Mouse (Mus musculus) erythroid progenitor cell, adult 5-6 weeks (primary cell): ENCODE measurements around the gene Pard6b. TPM values are rescaled to one million over a fixed set of nuclear protein-coding genes. Genes with fewer than 3 reads are reported as not detected.

Experiments
- ATAC-seq: replicated peaks from 2 replicates; pipeline ENCODE4 v1.8.0; 2016; ENCODE audit warnings: moderate number of reproducible peaks, mild to moderate bottlenecking, moderate TSS enrichment, inconsistent platforms; ENCODE audit not compliant: poor library complexity, low FRiP score, severe bottlenecking
- total RNA-seq, 2 experiments: library from RNA; stranded (forward) in 1 of 2; stranded (reverse) in 1 of 2; fragments of 150-400 nt in 1 of 2; fragments of 186-747, 209-891 nt in 1 of 2; gene quantifications; 2 replicates each; pipeline versions ENCODE4 v1.2.3 to v1.2.4; 2015 to 2017; ENCODE audit warnings: low replicate concordance in 2 of 2

The Pard6b gene
- total RNA-seq, 2 experiments from 2014 or later = not detected

DNA sequence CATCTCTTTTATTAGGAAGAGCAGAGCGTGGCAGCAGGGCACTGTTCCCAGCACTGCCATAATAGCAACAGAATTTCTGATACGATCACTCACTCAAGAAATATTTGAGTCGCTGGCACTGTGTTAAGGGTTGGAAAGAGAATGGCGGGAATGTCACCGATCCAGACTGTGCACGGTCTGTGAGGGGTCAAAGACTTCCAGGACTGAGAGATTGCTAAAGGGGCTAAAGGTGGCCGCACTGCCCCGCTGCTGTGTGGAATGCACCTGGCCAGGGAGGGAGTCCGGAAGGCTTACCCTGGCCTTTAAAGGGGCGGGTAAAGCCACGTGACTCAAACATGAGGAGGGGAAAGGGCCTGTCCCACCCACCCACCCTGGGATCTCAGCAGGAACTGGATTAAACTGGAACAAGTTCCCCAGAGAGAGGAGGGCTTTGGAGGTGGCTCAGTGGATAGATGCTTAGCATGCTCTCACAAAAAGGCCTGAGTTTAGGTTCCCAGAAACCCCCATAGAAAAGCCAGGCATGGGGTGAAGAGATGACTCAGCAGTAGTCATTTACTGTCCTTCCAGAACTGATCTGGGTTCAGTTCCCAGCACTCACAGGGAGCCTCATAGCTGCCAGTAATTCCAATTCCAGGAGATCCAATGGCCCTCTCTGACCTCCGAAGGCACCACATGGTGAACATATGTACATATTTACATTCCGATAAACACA lies 22.2 kb upstream of the Pard6b start:
- ATAC-seq = no peak

GRCm38 (mm10) chr2:168059200-168059790 lies 21.5 kb upstream of the Pard6b start:
- no peak for ATAC-seq

- ATAC-seq = no peak
Measured at GRCm38 (mm10) chr2:168063712-168064111, 17.1 kb upstream of the Pard6b start.

DNA sequence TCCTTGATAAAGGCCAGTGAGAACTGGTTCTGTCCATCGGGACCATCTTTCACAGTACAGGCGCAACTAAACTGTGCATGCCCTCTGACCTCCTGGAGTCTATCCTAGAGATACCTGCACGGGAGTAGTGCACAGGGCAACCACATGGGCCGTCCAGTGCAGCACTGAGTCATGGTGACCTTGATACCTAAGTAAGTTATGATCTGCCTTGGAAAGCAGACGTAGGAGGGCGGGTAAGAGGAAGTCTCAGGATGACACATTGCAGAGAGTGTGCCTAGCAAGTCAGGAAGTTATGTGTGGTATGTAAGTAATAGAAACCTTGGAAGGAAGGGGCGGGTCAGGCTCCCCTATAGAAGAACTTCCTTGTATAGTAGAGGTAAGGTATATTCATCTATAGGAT lies 15.3 kb upstream of the Pard6b start:
- no peak for ATAC-seq

GRCm38 (mm10) chr2:168066783-168067182 lies 14.0 kb upstream of the Pard6b start:
- no peak for ATAC-seq

DNA sequence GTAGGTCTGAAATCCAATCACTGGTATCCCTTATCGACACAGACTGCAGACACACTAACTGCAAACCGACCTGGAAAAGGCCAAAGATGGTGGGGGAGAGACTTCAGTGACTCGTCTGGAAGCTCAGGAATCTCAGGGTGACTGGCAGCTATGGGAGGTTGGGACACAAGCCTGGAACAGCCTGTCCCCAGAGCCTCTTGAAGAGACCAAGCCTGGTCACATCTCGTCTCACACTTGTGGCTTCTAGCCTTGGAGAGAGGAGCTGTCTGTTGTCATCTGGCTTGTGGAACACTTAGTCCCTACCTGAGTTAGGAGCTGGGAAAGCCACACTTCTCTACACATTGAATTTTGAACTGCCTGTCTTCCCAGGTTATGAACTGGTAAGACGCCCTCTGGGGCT lies 10.4 kb upstream of the Pard6b start:
- no peak for ATAC-seq

DNA sequence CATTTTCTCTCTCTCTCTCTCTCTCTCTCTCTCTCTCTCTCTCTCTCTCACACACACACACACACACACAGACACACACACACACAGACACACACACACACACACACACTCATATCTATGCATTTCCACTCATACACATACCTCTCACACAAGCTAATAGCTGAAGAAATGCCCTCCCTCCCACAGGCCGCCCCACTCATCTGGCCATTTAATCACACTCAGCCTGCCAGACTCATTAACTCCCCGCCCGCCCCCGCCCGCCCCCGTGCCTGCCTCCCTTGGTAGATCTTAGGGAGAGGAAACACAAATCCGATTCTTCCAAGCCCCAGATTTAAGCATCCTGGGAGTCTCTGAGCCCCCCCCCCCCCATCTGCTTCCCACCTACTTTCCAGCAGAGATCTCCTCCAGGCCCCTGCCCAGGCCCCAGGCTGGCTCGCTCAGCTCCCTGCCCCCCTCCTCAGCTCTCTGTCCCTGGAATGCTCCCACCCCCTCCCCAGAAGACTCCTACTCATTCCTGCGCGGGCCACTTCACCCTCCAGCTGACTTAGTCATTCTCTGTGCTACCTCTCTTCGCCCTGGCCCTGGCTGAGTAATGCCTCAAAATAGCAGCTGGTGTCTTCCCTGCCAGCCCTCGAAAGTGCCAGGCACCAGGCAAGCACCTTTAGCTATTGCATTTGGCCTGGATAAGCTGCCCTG lies 8.2 kb upstream of the Pard6b start:
- ATAC-seq = no peak

DNA sequence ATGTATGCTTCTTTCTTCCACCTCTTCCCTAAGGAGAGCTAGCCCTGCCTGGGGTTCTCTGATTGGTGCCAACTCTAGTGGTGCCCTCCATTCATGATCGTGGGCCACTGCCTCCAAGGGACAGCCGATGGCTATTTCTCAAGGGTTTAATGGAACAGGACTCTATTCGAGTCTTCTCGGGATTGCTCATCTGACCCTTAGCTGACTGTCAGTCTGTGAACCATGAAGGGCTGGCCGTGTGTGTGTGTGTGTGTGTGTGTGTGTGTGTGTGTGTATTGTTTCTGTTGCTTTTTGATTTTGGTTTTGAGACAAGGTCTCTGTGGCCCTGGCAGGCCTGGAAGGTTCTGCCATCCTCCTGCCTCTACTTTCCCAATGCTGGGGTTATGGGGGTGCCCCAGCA lies 7.1 kb upstream of the Pard6b start:
- ATAC-seq = no peak

GRCm38 (mm10) chr2:168074457-168074856 lies 6.3 kb upstream of the Pard6b start:
- no peak for ATAC-seq

DNA sequence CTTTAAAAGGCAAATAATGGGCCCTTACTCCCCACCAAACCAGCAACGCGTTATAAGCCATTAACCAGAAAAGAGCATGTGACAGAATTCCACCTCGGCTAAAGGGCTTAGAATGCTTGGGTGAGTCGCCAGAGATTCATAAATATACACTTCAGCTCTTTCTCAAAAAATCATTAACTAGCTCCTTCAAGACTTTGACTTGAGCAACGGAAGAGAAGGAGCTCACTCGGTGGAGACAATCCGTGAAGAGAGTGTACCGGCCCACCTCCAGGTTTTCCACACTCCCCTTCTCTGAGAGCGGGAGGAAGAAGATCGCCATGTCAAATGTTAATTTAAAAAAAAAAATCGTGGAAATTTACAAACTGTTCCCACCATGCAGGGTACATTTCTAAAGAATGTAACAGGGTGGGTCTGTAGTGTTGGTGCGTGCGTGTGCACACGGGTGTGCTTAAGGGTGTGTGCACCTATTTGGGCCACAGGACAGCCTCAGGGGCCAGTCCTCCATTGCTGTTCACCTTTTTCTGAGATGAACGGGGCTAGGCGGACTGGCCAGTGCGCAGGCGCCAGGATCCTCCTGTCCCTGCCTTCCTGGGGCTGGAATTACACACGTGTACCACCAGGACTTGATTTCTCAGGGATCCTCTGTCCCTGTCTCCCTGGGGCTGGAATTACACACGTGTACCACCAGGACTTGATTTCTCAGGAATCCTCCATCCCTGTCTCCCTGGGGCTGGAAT lies 3.8 kb upstream of the Pard6b start:
- ATAC-seq = no peak

DNA sequence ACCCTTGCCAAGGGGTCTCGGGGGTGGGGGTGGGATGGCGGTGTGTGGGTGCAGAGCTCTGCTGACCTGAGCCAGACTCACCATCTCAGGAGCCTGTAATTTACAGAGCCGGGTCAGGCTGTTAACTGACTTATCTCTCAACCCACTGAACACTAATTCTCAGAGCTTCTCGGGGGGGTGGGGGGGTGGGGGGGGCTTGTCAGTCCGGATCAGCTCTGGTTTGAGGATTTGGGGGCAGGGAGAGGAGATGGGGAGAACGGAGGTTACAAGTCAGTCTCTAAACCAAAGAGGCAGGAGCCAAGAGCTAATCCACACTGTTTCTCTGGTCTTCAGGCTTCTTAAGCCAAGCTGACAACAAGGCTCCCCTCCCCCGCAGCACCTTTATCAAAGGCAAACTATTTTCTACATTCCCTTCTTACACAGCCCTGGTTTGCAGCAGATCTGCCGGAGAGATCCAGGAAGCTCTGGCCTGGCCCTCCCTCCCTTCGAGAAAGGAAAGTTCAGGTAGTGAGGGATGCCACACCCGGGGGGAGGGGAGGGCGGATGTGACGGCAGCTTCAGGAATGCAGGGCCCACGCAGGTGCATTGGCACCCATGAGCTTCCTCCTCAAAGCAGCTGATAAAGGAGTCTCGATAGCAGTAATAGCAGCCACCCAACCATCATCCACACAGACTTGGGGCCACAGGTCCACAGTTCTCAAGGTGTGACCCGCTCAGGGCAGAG lies 2.5 kb upstream of the Pard6b start:
- ATAC-seq = no peak

- ATAC-seq = no peak
Measured at GRCm38 (mm10) chr2:168081299-168081932, 612 bp downstream of the Pard6b start.

- no peak for ATAC-seq
Measured at GRCm38 (mm10) chr2:168081933-168082306, 1.1 kb downstream of the Pard6b start.

DNA sequence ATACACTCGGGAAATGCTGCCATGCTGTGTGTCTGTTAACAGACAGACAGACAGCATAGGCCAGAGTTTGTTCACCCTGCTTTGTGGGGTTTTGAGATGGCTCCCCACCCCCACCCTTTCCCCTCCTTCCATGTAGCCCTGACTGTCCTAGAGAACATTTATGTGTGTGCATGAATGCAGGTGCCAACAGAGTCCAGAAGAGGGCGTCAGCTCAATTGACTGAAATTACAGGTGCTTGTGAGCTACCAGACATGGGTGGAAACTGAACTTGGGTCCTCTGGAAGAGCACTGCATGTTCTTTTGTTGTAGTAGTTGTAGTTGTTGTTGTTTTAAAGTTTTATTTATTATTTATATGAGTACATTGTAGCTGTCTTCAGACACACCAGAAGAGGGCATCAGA lies 2.8 kb downstream of the Pard6b start:
- no peak for ATAC-seq

DNA sequence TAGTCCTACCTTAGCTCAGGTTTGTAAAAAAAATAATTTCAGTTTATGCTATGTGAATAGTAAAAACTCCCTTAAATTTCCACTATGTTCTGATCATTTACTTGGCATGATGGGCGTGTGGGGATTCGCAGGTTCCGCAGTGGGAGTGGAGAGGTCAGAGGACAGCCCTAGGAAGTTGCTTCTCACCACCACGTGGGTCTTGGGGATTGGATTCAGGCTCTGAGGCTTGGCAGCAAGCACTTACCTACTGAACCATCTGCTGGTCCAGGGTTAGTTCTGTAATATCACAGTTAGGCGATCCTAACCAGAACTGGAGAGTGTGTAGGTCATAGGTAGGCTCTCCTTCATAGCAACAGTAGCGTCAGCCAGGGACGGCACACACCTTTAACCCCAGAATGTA lies 3.4 kb downstream of the Pard6b start:
- no peak for ATAC-seq

DNA sequence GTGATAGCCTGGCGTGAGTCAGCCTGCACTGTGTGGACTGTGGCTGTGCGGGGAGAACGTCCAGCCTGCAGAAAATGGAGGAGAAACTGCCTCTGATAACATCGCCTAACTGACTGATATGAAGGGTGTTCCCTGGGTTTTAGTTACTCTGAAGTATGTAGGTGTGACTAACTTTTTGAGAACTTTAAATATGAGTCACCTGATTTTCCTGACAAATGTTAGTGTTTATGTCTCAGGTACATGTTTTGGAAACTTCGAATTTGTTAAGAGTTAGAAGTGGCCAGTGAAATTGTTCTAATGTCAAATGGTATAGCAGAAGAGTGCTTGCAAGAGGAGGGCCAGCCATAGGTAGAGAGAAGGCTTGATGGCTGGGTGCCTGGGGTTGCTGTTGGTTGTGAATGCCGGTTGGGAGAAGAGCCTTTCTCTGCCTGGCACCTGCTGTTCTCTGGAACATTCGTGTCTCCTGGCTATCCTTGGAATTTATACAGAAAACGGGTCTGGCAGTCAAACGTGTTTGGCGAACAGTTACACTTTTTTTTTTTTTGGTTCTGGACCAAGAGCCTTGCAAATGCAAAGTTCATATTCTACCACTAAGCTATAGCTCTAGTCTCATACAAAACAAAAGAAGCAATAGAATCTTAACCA lies 4.9 kb downstream of the Pard6b start:
- ATAC-seq = no peak

GRCm38 (mm10) chr2:168086318-168086717 lies 5.5 kb downstream of the Pard6b start:
- no peak for ATAC-seq

- ATAC-seq = no peak
Measured at GRCm38 (mm10) chr2:168086839-168087238, 6.0 kb downstream of the Pard6b start.

GRCm38 (mm10) chr2:168091560-168091959 lies 10.8 kb downstream of the Pard6b start:
- no peak for ATAC-seq
